Mouse (Mus musculus): ENCODE measurements at regions not wholly inside any gene's neighbourhood (a gene's known extent, or its start where the extent isn't known, plus 50 kb on each side); places are given as distances from the start of the nearest gene placed in this dataset.
"Not testable (repeated sequence)": the region's sequence is repeated elsewhere in the genome, so short reads cannot be mapped to it uniquely, and the experiment has no call there.

- DNase-seq (ENCODE audit: low spot score in 2 of 2) = not testable (repeated sequence)
These were observed 104.7 kb upstream of the Atg7 start for GRCm38 (mm10) chr6:114538185-114538584.

- DNase-seq (ENCODE audit: low spot score in 2 of 2) = peak; percentile 51 to 67
These were observed 92.7 kb upstream of the Atg7 start for GRCm38 (mm10) chr6:114550096-114550669.

GRCm38 (mm10) chr6:114553072-114553471 is 89.8 kb upstream of the Atg7 start:
- not testable (repeated sequence) for DNase-seq (ENCODE audit: low spot score in 2 of 2)

GRCm38 (mm10) chr6:114555186-114555585 is 87.7 kb upstream of the Atg7 start:
- peak in 1 of 2 experiments; percentile 19 for DNase-seq (ENCODE audit: low spot score in 2 of 2)

- DNase-seq (ENCODE audit: low spot score in 2 of 2) = peak; percentile 24 to 61
These were observed 65.6 kb upstream of the Atg7 start for GRCm38 (mm10) chr6:114577319-114577718.

Measured in right cerebral cortex, adult 2 months (tissue).